Mouse (Mus musculus): Measurements from ENCODE around the gene Mical2.

DNA sequence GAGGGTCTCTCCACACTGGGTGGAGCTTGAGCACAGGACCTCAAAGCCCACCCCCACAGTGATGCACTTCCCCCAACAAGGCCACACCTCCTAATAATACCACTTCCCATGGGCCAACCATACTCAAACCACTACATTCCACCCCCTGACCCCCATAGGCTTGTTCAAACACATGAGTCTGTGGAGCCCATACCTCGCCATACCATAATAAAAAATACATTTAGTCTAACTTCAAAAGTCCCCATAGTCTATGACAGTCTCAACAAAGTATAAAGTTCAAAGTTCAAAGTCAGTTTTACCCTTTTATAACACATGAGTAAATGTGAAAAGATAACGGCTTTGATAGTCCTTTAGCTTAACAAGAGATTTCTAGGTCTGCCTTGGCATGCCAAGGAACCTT is 145.7 kb downstream of the Mical2 start:
- TF ChIP-seq POLR2A (IDR thresholded peaks at IDR 0.05; ENCODE audit: borderline replicate concordance, insufficient read depth, low read length) (no peak), CTCF (IDR thresholded peaks at IDR 0.05; ENCODE audit: borderline replicate concordance, insufficient read depth, low read depth, low read length) (no peak)
